Mouse (Mus musculus): ENCODE measurements around the gene Chaf1a.

GRCm38 (mm10) chr17:56021161-56021910 is 18.9 kb upstream of the Chaf1a start:
- TF ChIP-seq CTCF (IDR thresholded peaks at IDR 0.05; ENCODE audit: low read depth) (no peak), EP300 (IDR thresholded peaks at IDR 0.05; ENCODE audit: low read depth) (no peak)
